Mouse (Mus musculus) thymus, adult 2 months (tissue): ENCODE measurements around the gene Spata5. TPM values are rescaled to one million over a fixed set of nuclear protein-coding genes. Genes with fewer than 3 reads are reported as not detected.
"Not testable (repeated sequence)": the region's sequence is repeated elsewhere in the genome, so short reads cannot be mapped to it uniquely, and the experiment has no call there.

Experiments used
- DNase-seq: peaks from one replicate; pipeline ENCODE4 v3.0.0; 2021
- H3K27ac ChIP-seq: fragments of 200-500 bp; 2 replicates; pipeline ENCODE4 v1.5.1; 2012; ENCODE audit warnings: low read length, control low read depth; ENCODE audit not compliant: control insufficient read depth, insufficient read depth
- H3K27me3 ChIP-seq: fragments of 200-500 bp; 2 replicates; pipeline ENCODE4 v1.6.1; 2012; ENCODE audit warnings: mild to moderate bottlenecking, low read length, moderate library complexity, mixed read lengths; ENCODE audit not compliant: control insufficient read depth, insufficient read depth
- H3K36me3 ChIP-seq: fragments of 200-500 bp; 2 replicates; pipeline ENCODE4 v1.6.1; 2012; ENCODE audit warnings: mild to moderate bottlenecking, low read length, moderate library complexity; ENCODE audit not compliant: control insufficient read depth, insufficient read depth
- H3K4me1 ChIP-seq: fragments of 200-500 bp; replicated peaks from 2 replicates; pipeline ENCODE4 v1.6.1; 2012; ENCODE audit warnings: low read length; ENCODE audit not compliant: control insufficient read depth, insufficient read depth
- H3K4me3 ChIP-seq: fragments of 200-500 bp; 2 replicates; pipeline ENCODE4 v1.5.1; 2012; ENCODE audit warnings: mild to moderate bottlenecking, low read length, control low read depth, moderate library complexity; ENCODE audit not compliant: control insufficient read depth, insufficient read depth
- CTCF ChIP-seq: fragments of 200-500 bp; IDR thresholded peaks from 2 replicates; pipeline ENCODE4 v1.5.1; 2012; ENCODE audit warnings: mild to moderate bottlenecking, control low read depth, low read length, moderate library complexity, borderline replicate concordance; ENCODE audit not compliant: control insufficient read depth, poor library complexity, insufficient read depth; ENCODE audit errors: extremely low read depth
- POLR2A ChIP-seq: fragments of 200-500 bp; IDR thresholded peaks from 2 replicates; pipeline ENCODE4 v1.6.1; 2012; ENCODE audit warnings: mild to moderate bottlenecking, low read length, control low read depth, moderate library complexity; ENCODE audit not compliant: control insufficient read depth, poor library complexity, insufficient read depth; ENCODE audit errors: extremely low read depth
- WGBS: fragments of 180-500 bp; shearing (Covaris S2); methylation state at CpG from one replicate; pipeline ENCODE4 v1.1.7; 2018; 5-methylcytosine and 5-hydroxymethylcytosine counted together
- polyA plus RNA-seq: library from polyadenylated mRNA; depleted of rRNA; stranded (reverse); fragments of >200 nt; gene quantifications from 2 replicates; pipeline ENCODE4 v1.2.3, GENCODE M21; 2012

Spata5 gene
- polyA plus RNA-seq, 1 experiment, result 3.2 TPM

GRCm38 (mm10) chr3:37596519-37596918 lies 176.8 kb downstream of the Spata5 start:
- DNase-seq, result no peak
- TF ChIP-seq POLR2A, result no peak
- TF ChIP-seq CTCF, result no peak
- H3K36me3 ChIP-seq, result no peaks in the 10 kb centered on the region
- H3K4me1 ChIP-seq, result no peaks in the 10 kb centered on the region
- no peak overlapping the region for H3K27ac ChIP-seq
- no peaks in the 10 kb centered on the region for H3K27me3 ChIP-seq
- WGBS, result 86% methylated on average over 6 of the region's 6 CpGs
- H3K4me3 ChIP-seq, result no peak overlapping the region

- Histone ChIP-seq H3K4me3 (no peak overlapping the region), H3K4me1 (no peaks in the 10 kb centered on the region), H3K36me3 (no peaks in the 10 kb centered on the region), H3K27ac (no peak overlapping the region), H3K27me3 (no peaks in the 10 kb centered on the region)
- WGBS, result 94% methylated on average over 5 of the region's 5 CpGs
- DNase-seq, result no peak
- TF ChIP-seq POLR2A (no peak), CTCF (no peak)
Measured at GRCm38 (mm10) chr3:37597200-37597599, 177.5 kb downstream of the Spata5 start.

GRCm38 (mm10) chr3:37599641-37600040 lies 179.9 kb downstream of the Spata5 start:
- DNase-seq, H3K4me3 ChIP-seq, H3K36me3 ChIP-seq, H3K4me1 ChIP-seq, H3K27me3 ChIP-seq, H3K27ac ChIP-seq: not testable (repeated sequence)
- 94% methylated on average over 14 of the region's 14 CpGs for WGBS

GRCm38 (mm10) chr3:37602356-37602755 lies 182.7 kb downstream of the Spata5 start:
- Histone ChIP-seq H3K27me3 (no peaks in the 10 kb centered on the region), H3K4me1 (peaks cover 15% of the 10 kb centered on the region), H3K36me3 (no peaks in the 10 kb centered on the region), H3K4me3 (no peak overlapping the region), H3K27ac (no peak overlapping the region)
- DNase-seq, result no peak
- no peak for TF ChIP-seq POLR2A
- no peak for TF ChIP-seq CTCF
- WGBS, result 98% methylated on average over 9 of the region's 9 CpGs

GRCm38 (mm10) chr3:37602890-37603289 lies 183.2 kb downstream of the Spata5 start:
- Histone ChIP-seq H3K36me3 (no peaks in the 10 kb centered on the region), H3K4me3 (no peak overlapping the region), H3K27ac (no peak overlapping the region), H3K4me1 (peaks cover 15% of the 10 kb centered on the region), H3K27me3 (no peaks in the 10 kb centered on the region)
- DNase-seq, result no peak
- no peak for TF ChIP-seq CTCF
- no peak for TF ChIP-seq POLR2A
- WGBS, result 91% methylated on average over 7 of the region's 7 CpGs

- TF ChIP-seq CTCF, result no peak
- TF ChIP-seq POLR2A, result no peak
- Histone ChIP-seq H3K4me3 (no peak overlapping the region), H3K36me3 (no peaks in the 10 kb centered on the region), H3K27me3 (no peaks in the 10 kb centered on the region), H3K27ac (no peak overlapping the region), H3K4me1 (peaks cover 15% of the 10 kb centered on the region)
- 12% methylated on average over 3 of the region's 3 CpGs for WGBS
- no peak for DNase-seq
Measured at GRCm38 (mm10) chr3:37603541-37603940, 183.8 kb downstream of the Spata5 start.

- Histone ChIP-seq H3K4me3 (no peak overlapping the region), H3K4me1 (peaks cover 15% of the 10 kb centered on the region), H3K36me3 (no peaks in the 10 kb centered on the region), H3K27me3 (no peaks in the 10 kb centered on the region), H3K27ac (no peak overlapping the region)
- TF ChIP-seq CTCF (no peak), POLR2A (no peak)
- WGBS, result 45% methylated on average over 13 of the region's 13 CpGs
- DNase-seq, result no peak
Measured at GRCm38 (mm10) chr3:37604976-37605875, 185.5 kb downstream of the Spata5 start.
